Mouse (Mus musculus): ENCODE results near the gene Enah. TPM values are rescaled to one million over a fixed set of nuclear protein-coding genes. Genes with fewer than 3 reads are reported as not detected.
A peak's percentile ranks its signal among the peaks of the same experiment; 100 is the strongest.

Enah gene
- polyA plus RNA-seq, 1 experiment from 2014 or later: 23.6 TPM

GRCm38 (mm10) chr1:181854829-181855228 lies 165.0 kb downstream of the Enah start:
- no peak overlapping the region for H3K27ac ChIP-seq
- no peak overlapping the region for H3K4me3 ChIP-seq
- H3K9me3 ChIP-seq (replicated peaks): no peaks in the 10 kb centered on the region
- peaks cover 7% of the 10 kb centered on the region; the same call in 1 of the 2 replicates for H3K27me3 ChIP-seq (ENCODE audit: low read depth, poor library complexity, severe bottlenecking)
- no peaks in the 10 kb centered on the region for H3K36me3 ChIP-seq
- DNase-seq (ENCODE audit: low spot score): no peak
- WGBS: 100% methylated on average over 2 of the region's 2 CpGs
- peaks cover 11% of the 10 kb centered on the region for H3K4me1 ChIP-seq

GRCm38 (mm10) chr1:181853081-181853736 lies 166.6 kb downstream of the Enah start:
- Histone ChIP-seq H3K9me3 (replicated peaks) (no peaks in the 10 kb centered on the region), H3K27me3 (ENCODE audit: low read depth, poor library complexity, severe bottlenecking) (peaks cover 7% of the 10 kb centered on the region; the same call in 1 of the 2 replicates), H3K36me3 (no peaks in the 10 kb centered on the region), H3K4me3 (peak overlapping the region; percentile 34), H3K4me1 (peaks cover 12% of the 10 kb centered on the region), H3K27ac (0 out of 2 replicates have a peak overlapping the region, but pooled peaks have one; percentile 46)
- peak; percentile 43 for DNase-seq (ENCODE audit: low spot score)
- 10% methylated on average over 18 of the region's 21 CpGs for WGBS

GRCm38 (mm10) chr1:181852466-181852865 lies 167.3 kb downstream of the Enah start:
- Histone ChIP-seq H3K36me3 (no peaks in the 10 kb centered on the region), H3K4me1 (peaks cover 14% of the 10 kb centered on the region), H3K27me3 (ENCODE audit: low read depth, poor library complexity, severe bottlenecking) (peaks cover 7% of the 10 kb centered on the region; the same call in 1 of the 2 replicates), H3K27ac (0 out of 2 replicates have a peak overlapping the region, but pooled peaks have one; percentile 11), H3K9me3 (replicated peaks) (no peaks in the 10 kb centered on the region), H3K4me3 (0 out of 2 replicates have a peak overlapping the region, but pooled peaks have one; percentile 34)
- 44% methylated on average over 13 of the region's 13 CpGs for WGBS
- DNase-seq (ENCODE audit: low spot score): no peak

GRCm38 (mm10) chr1:181851521-181852310 lies 168.1 kb downstream of the Enah start:
- Histone ChIP-seq H3K27me3 (ENCODE audit: low read depth, poor library complexity, severe bottlenecking) (peaks cover 7% of the 10 kb centered on the region; the same call in 1 of the 2 replicates), H3K4me1 (peaks cover 14% of the 10 kb centered on the region), H3K4me3 (no peak overlapping the region), H3K36me3 (no peaks in the 10 kb centered on the region), H3K9me3 (replicated peaks) (no peaks in the 10 kb centered on the region), H3K27ac (no peak overlapping the region)
- WGBS: 92% methylated on average over 12 of the region's 12 CpGs
- DNase-seq (ENCODE audit: low spot score): no peak

- Histone ChIP-seq H3K4me3 (no peak overlapping the region), H3K9me3 (replicated peaks) (no peaks in the 10 kb centered on the region), H3K36me3 (no peaks in the 10 kb centered on the region), H3K4me1 (peaks cover 14% of the 10 kb centered on the region), H3K27me3 (ENCODE audit: low read depth, poor library complexity, severe bottlenecking) (peaks cover 7% of the 10 kb centered on the region; the same call in 1 of the 2 replicates), H3K27ac (no peak overlapping the region)
- DNase-seq (ENCODE audit: low spot score): no peak
- WGBS: 57% methylated on average over 4 of the region's 4 CpGs
Measured at GRCm38 (mm10) chr1:181850441-181850840, 169.3 kb downstream of the Enah start.

- no peaks in the 10 kb centered on the region for H3K9me3 ChIP-seq (replicated peaks)
- no peaks in the 10 kb centered on the region for H3K36me3 ChIP-seq
- H3K4me1 ChIP-seq: peaks cover 14% of the 10 kb centered on the region
- no peak overlapping the region for H3K27ac ChIP-seq
- DNase-seq (ENCODE audit: low spot score): no peak
- 88% methylated on average over 1 of the region's 1 CpGs for WGBS
- no peak overlapping the region for H3K4me3 ChIP-seq
- peaks cover 6% of the 10 kb centered on the region; the same call in 1 of the 2 replicates for H3K27me3 ChIP-seq (ENCODE audit: low read depth, poor library complexity, severe bottlenecking)
Measured at GRCm38 (mm10) chr1:181848210-181848609, 171.6 kb downstream of the Enah start.

GRCm38 (mm10) chr1:181847396-181847795 lies 172.4 kb downstream of the Enah start:
- Histone ChIP-seq H3K36me3 (no peaks in the 10 kb centered on the region), H3K4me1 (peaks cover 13% of the 10 kb centered on the region), H3K27ac (no peak overlapping the region), H3K27me3 (ENCODE audit: low read depth, poor library complexity, severe bottlenecking) (no peaks in the 10 kb centered on the region), H3K4me3 (no peak overlapping the region), H3K9me3 (replicated peaks) (no peaks in the 10 kb centered on the region)
- WGBS: 94% methylated on average over 3 of the region's 3 CpGs
- no peak for DNase-seq (ENCODE audit: low spot score)

Other genes with a start within 250 kb of the Enah start
- gene Lbr, start 176.9 kb downstream of the Enah start, polyA plus RNA-seq (2016; fragmentation: Nextera tagmentation; extraction: Ambion mirVana): 163 and 166 TPM in 2 replicates
- 168 TPM in 2 replicates for gene Srp9, start 104.7 kb upstream of the Enah start, polyA plus RNA-seq (2016; fragmentation: Nextera tagmentation; extraction: Ambion mirVana)
- not detected in 2 replicates for gene Vmn1r1, start 144.5 kb upstream of the Enah start, polyA plus RNA-seq (2016; fragmentation: Nextera tagmentation; extraction: Ambion mirVana)

Measured in limb, embryonic 10.5 days (tissue).